Mouse (Mus musculus): ENCODE measurements at regions not wholly inside any gene's neighbourhood (a gene's known extent, or its start where the extent isn't known, plus 50 kb on each side); places are given as distances from the start of the nearest gene placed in this dataset.
"Not testable (repeated sequence)": the region's sequence is repeated elsewhere in the genome, so short reads cannot be mapped to it uniquely, and the experiment has no call there.

GRCm38 (mm10) chr6:100424788-100425403, 137.6 kb upstream of the Rybp start:
- DNase-seq: no peak

- DNase-seq: no peak
Observed at GRCm38 (mm10) chr6:100424181-100424580, 136.9 kb upstream of the Rybp start.

GRCm38 (mm10) chr6:100423636-100424035, 136.4 kb upstream of the Rybp start:
- no peak for DNase-seq

- no peak for DNase-seq
Observed at GRCm38 (mm10) chr6:100422603-100423002, 135.3 kb upstream of the Rybp start.

- DNase-seq: no peak
Observed at GRCm38 (mm10) chr6:100421706-100422578, 134.7 kb upstream of the Rybp start.

GRCm38 (mm10) chr6:100420602-100421001, 133.3 kb upstream of the Rybp start:
- DNase-seq: no peak

- no peak for DNase-seq
Observed at GRCm38 (mm10) chr6:100419782-100420540, 132.7 kb upstream of the Rybp start.

- peak in 1 of 2 experiments; percentile 15 for DNase-seq
Observed at GRCm38 (mm10) chr6:100416046-100416445, 128.8 kb upstream of the Rybp start.

- DNase-seq: no peak
Observed at GRCm38 (mm10) chr6:100415514-100415913, 128.2 kb upstream of the Rybp start.

- DNase-seq: no peak
Observed at GRCm38 (mm10) chr6:100414836-100415235, 127.6 kb upstream of the Rybp start.

- no peak for DNase-seq
Observed at GRCm38 (mm10) chr6:100412486-100412885, 125.2 kb upstream of the Rybp start.

- DNase-seq: no peak
Observed at GRCm38 (mm10) chr6:100411968-100412367, 124.7 kb upstream of the Rybp start.

- no peak for DNase-seq
Observed at GRCm38 (mm10) chr6:100410067-100410631, 122.9 kb upstream of the Rybp start.

GRCm38 (mm10) chr6:100408826-100409225, 121.5 kb upstream of the Rybp start:
- DNase-seq: no peak

- DNase-seq: no peak
Observed at GRCm38 (mm10) chr6:100406504-100406903, 119.2 kb upstream of the Rybp start.

GRCm38 (mm10) chr6:100404161-100404560, 116.9 kb upstream of the Rybp start:
- no peak for DNase-seq

GRCm38 (mm10) chr6:100402716-100403115, 115.4 kb upstream of the Rybp start:
- no peak for DNase-seq

- no peak for DNase-seq
Observed at GRCm38 (mm10) chr6:100401728-100402127, 114.4 kb upstream of the Rybp start.

GRCm38 (mm10) chr6:100399387-100399786, 112.1 kb upstream of the Rybp start:
- DNase-seq: not testable (repeated sequence)

- DNase-seq: no peak
Observed at GRCm38 (mm10) chr6:100396311-100397200, 109.3 kb upstream of the Rybp start.

- DNase-seq: no peak
Observed at GRCm38 (mm10) chr6:100390258-100390910, 103.1 kb upstream of the Rybp start.

Measured in spleen, adult 18-20 months (tissue).